Mouse (Mus musculus) embryonic fibroblast, embryonic 13.5 days (primary cell): ENCODE data around the gene Coro1a. TPM values are rescaled to one million over a fixed set of nuclear protein-coding genes. Genes with fewer than 3 reads are reported as not detected.

Experiments
- H3K27ac ChIP-seq: 2 replicates; pipeline ENCODE4 v1.5.1; 2012; ENCODE audit warnings: low read length, control low read depth, inconsistent platforms; ENCODE audit not compliant: insufficient read depth
- H3K4me1 ChIP-seq: 2 replicates; pipeline ENCODE4 v1.6.1; 2011; ENCODE audit warnings: low read length; ENCODE audit not compliant: control insufficient read depth, insufficient read depth
- H3K4me3 ChIP-seq: 2 replicates; pipeline ENCODE4 v1.5.1; 2011; ENCODE audit warnings: mild to moderate bottlenecking, control low read depth, low read length; ENCODE audit not compliant: insufficient read depth
- CTCF ChIP-seq: IDR thresholded peaks from 2 replicates; pipeline ENCODE4 v1.5.1; 2011; ENCODE audit warnings: mild to moderate bottlenecking, control low read depth, low read length, moderate library complexity, borderline replicate concordance; ENCODE audit not compliant: insufficient read depth
- POLR2A ChIP-seq: IDR thresholded peaks from 2 replicates; pipeline ENCODE4 v1.6.1; 2011; ENCODE audit warnings: low read depth, mild to moderate bottlenecking, control low read depth, low read length, moderate library complexity
- polyA plus RNA-seq: library from polyadenylated mRNA; stranded (reverse); fragments of >200 nt; gene quantifications from 2 replicates; pipeline ENCODE4 v1.2.4, GENCODE M21; 2011; ENCODE audit warnings: low read depth; ENCODE audit not compliant: missing spikeins, insufficient read length

Gene Coro1a
- polyA plus RNA-seq, 1 experiment: 6.5 TPM

GRCm38 (mm10) chr7:126668452-126668851 is 39.1 kb downstream of the Coro1a start:
- no peaks in the 10 kb centered on the region for H3K4me1 ChIP-seq
- TF ChIP-seq CTCF (no peak), POLR2A (no peak)
- H3K4me3 ChIP-seq: no peak overlapping the region
- H3K27ac ChIP-seq: no peak overlapping the region

GRCm38 (mm10) chr7:126667495-126668090 is 40.0 kb downstream of the Coro1a start:
- Histone ChIP-seq H3K27ac (no peak overlapping the region), H3K4me1 (no peaks in the 10 kb centered on the region)

GRCm38 (mm10) chr7:126665269-126665668 is 42.3 kb downstream of the Coro1a start:
- Histone ChIP-seq H3K27ac (no peak overlapping the region), H3K4me1 (no peaks in the 10 kb centered on the region), H3K4me3 (no peak overlapping the region)
- no peak for TF ChIP-seq POLR2A
- TF ChIP-seq CTCF: no peak

More at GRCm38 (mm10) chr7:126667495-126668090, 40.0 kb downstream of the Coro1a start:
- TF ChIP-seq CTCF (no peak), POLR2A (no peak)
- no peak overlapping the region for H3K4me3 ChIP-seq

- TF ChIP-seq POLR2A (no peak), CTCF (no peak)
- Histone ChIP-seq H3K4me1 (no peaks in the 10 kb centered on the region), H3K27ac (no peak overlapping the region), H3K4me3 (no peak overlapping the region)
These were observed 43.9 kb downstream of the Coro1a start for GRCm38 (mm10) chr7:126663646-126664045.

GRCm38 (mm10) chr7:126659771-126660170 is 47.8 kb downstream of the Coro1a start:
- Histone ChIP-seq H3K27ac (no peak overlapping the region), H3K4me3 (no peak overlapping the region), H3K4me1 (no peaks in the 10 kb centered on the region)
- TF ChIP-seq POLR2A (no peak), CTCF (no peak)

- no peak overlapping the region for H3K27ac ChIP-seq
- TF ChIP-seq CTCF (no peak), POLR2A (no peak)
- H3K4me1 ChIP-seq: no peaks in the 10 kb centered on the region
- no peak overlapping the region for H3K4me3 ChIP-seq
These were observed 50.1 kb downstream of the Coro1a start for GRCm38 (mm10) chr7:126657522-126657921.

GRCm38 (mm10) chr7:126655695-126656094 is 51.9 kb downstream of the Coro1a start:
- H3K4me1 ChIP-seq: no peaks in the 10 kb centered on the region
- no peak overlapping the region for H3K27ac ChIP-seq
- TF ChIP-seq POLR2A: no peak
- TF ChIP-seq CTCF: no peak
- H3K4me3 ChIP-seq: no peak overlapping the region

- Histone ChIP-seq H3K4me1 (peaks cover 2% of the 10 kb centered on the region; the same call in 1 of the 2 replicates), H3K27ac (no peak overlapping the region), H3K4me3 (no peak overlapping the region)
- TF ChIP-seq POLR2A: no peak
- no peak for TF ChIP-seq CTCF
These were observed 53.6 kb downstream of the Coro1a start for GRCm38 (mm10) chr7:126653991-126654390.

- Histone ChIP-seq H3K27ac (no peak overlapping the region), H3K4me1 (peaks cover 2% of the 10 kb centered on the region; the same call in 1 of the 2 replicates), H3K4me3 (no peak overlapping the region)
- TF ChIP-seq CTCF (no peak), POLR2A (no peak)
These were observed 56.7 kb downstream of the Coro1a start for GRCm38 (mm10) chr7:126650852-126651251.

Other genes with a start within 250 kb of the Coro1a start
- not detected in 2 replicates for gene Atp2a1, start 244.7 kb downstream of the Coro1a start, polyA plus RNA-seq
- gene Sh2b1, start 232.4 kb downstream of the Coro1a start, polyA plus RNA-seq: 27.7 and 31.3 TPM in 2 replicates
- gene Tufm, start 220.4 kb downstream of the Coro1a start, polyA plus RNA-seq: 71.4 and 77.9 TPM in 2 replicates
- 131 and 149 TPM in 2 replicates for gene Atxn2l, start 204.3 kb downstream of the Coro1a start, polyA plus RNA-seq
- gene Eif3c, start 141.4 kb downstream of the Coro1a start, polyA plus RNA-seq: 413 and 481 TPM in 2 replicates
- gene Apobr, start 122.8 kb downstream of the Coro1a start, polyA plus RNA-seq: 9.3 and 10.0 TPM in 2 replicates
- 12.4 and 16.7 TPM in 2 replicates for gene Cln3, start 122.0 kb downstream of the Coro1a start, polyA plus RNA-seq
- not detected in 2 replicates for gene Il27, start 112.8 kb downstream of the Coro1a start, polyA plus RNA-seq
- 179 and 208 TPM in 2 replicates for gene Nupr1, start 76.9 kb downstream of the Coro1a start, polyA plus RNA-seq
- 17.7 and 30.3 TPM in 2 replicates for gene Sgf29, start 58.5 kb downstream of the Coro1a start, polyA plus RNA-seq
- 0.95 TPM in 1 of 2 replicates, not detected in the other for gene Sult1a1, start 31.4 kb downstream of the Coro1a start, polyA plus RNA-seq
- 56.5 and 84.6 TPM in 2 replicates for gene Bola2, start 12.4 kb downstream of the Coro1a start, polyA plus RNA-seq
- gene Slx1b, start 12.0 kb downstream of the Coro1a start, polyA plus RNA-seq: 5.7 and 8.7 TPM in 2 replicates
- gene Mapk3, start 51.8 kb upstream of the Coro1a start, polyA plus RNA-seq: 132 and 145 TPM in 2 replicates
- gene Gdpd3, start 58.5 kb upstream of the Coro1a start, polyA plus RNA-seq: 2.8 and 3.6 TPM in 2 replicates
- 58.8 and 62.2 TPM in 2 replicates for gene Ypel3, start 69.2 kb upstream of the Coro1a start, polyA plus RNA-seq
- gene Tbx6, start 73.7 kb upstream of the Coro1a start, polyA plus RNA-seq: 0.49 TPM in 1 of 2 replicates, not detected in the other
- 106 and 118 TPM in 2 replicates for gene Ppp4c, start 84.7 kb upstream of the Coro1a start, polyA plus RNA-seq
- 0.37 and 1.2 TPM in 2 replicates for gene Fam57b, start 89.9 kb upstream of the Coro1a start, polyA plus RNA-seq
- not detected in 2 replicates for gene 4930451I11Rik, start 123.9 kb upstream of the Coro1a start, polyA plus RNA-seq
- not detected in 2 replicates for gene Doc2a, start 139.6 kb upstream of the Coro1a start, polyA plus RNA-seq
- 20.5 and 40.2 TPM in 2 replicates for gene Hirip3, start 154.2 kb upstream of the Coro1a start, polyA plus RNA-seq
- 54.0 and 63.0 TPM in 2 replicates for gene Ino80e, start 154.6 kb upstream of the Coro1a start, polyA plus RNA-seq
- gene Taok2, start 176.9 kb upstream of the Coro1a start, polyA plus RNA-seq: 42.0 and 45.4 TPM in 2 replicates
- 30.7 and 33.6 TPM in 2 replicates for gene Tmem219, start 215.1 kb upstream of the Coro1a start, polyA plus RNA-seq
- 9.0 and 9.1 TPM in 2 replicates for gene Kctd13, start 221.1 kb upstream of the Coro1a start, polyA plus RNA-seq
- 0.30 TPM in 1 of 2 replicates, not detected in the other for gene Asphd1, start 241.8 kb upstream of the Coro1a start, polyA plus RNA-seq
- not detected in 2 replicates for gene Sez6l2, start 242.8 kb upstream of the Coro1a start, polyA plus RNA-seq